Mouse (Mus musculus) heart, adult 8-10 months (tissue): ENCODE results near the gene Thbd. TPM values are rescaled to one million over a fixed set of nuclear protein-coding genes. Genes with fewer than 3 reads are reported as not detected.

Experiments used
- DNase-seq: peaks from one replicate; pipeline ENCODE4 v3.0.0; 2022; ENCODE audit warnings: low spot score
- total RNA-seq, 4 experiments: library from RNA; stranded (reverse); gene quantifications; 2 replicates each; pipeline ENCODE4 v1.2.4; 2022

Gene Thbd
- total RNA-seq, 4 experiments from 2014 or later: 34.5 to 51.7 (median 43.7) TPM

GRCm38 (mm10) chr2:148386927-148387326, 21.1 kb downstream of the Thbd start:
- DNase-seq: no peak

GRCm38 (mm10) chr2:148386476-148386875, 21.5 kb downstream of the Thbd start:
- DNase-seq: no peak

- DNase-seq: no peak
Observed at GRCm38 (mm10) chr2:148381076-148381475, 26.9 kb downstream of the Thbd start.

GRCm38 (mm10) chr2:148379899-148380413, 28.0 kb downstream of the Thbd start:
- no peak for DNase-seq

GRCm38 (mm10) chr2:148378817-148379342, 29.1 kb downstream of the Thbd start:
- no peak for DNase-seq

GRCm38 (mm10) chr2:148375326-148376150, 32.5 kb downstream of the Thbd start:
- no peak for DNase-seq

- no peak for DNase-seq
Observed at GRCm38 (mm10) chr2:148373602-148374071, 34.4 kb downstream of the Thbd start.

GRCm38 (mm10) chr2:148371743-148372630, 36.0 kb downstream of the Thbd start:
- no peak for DNase-seq

- DNase-seq: no peak
Observed at GRCm38 (mm10) chr2:148365227-148365626, 42.8 kb downstream of the Thbd start.

- no peak for DNase-seq
Observed at GRCm38 (mm10) chr2:148364536-148364935, 43.5 kb downstream of the Thbd start.

- DNase-seq: no peak
Observed at GRCm38 (mm10) chr2:148357145-148357544, 50.8 kb downstream of the Thbd start.

Other genes with a start within 250 kb of the Thbd start
- 1 to 10 TPM in 3 of 4 experiments, under 1 TPM in 1; 0.98 to 1.8 (median 1.3) TPM for gene Sstr4, start 12.8 kb downstream of the Thbd start, total RNA-seq
- gene Cd93, start 35.4 kb upstream of the Thbd start, total RNA-seq: 10 to 100 TPM; 30.6 to 48.2 (median 40.0) TPM